ENCODE assay signal across 15 mouse cellular contexts in genomic region chr1:38310076-38310475, GRCm38 (mm10).
"Had no signal": no experiment of that assay in that cellular context is flagged by ENCODE, and none has a peak within 500 bp of the region (broad histone marks: within the 10 kb centered on the region; RNA-seq: fewer than 3 reads in every experiment).

No protein-coding gene starts in this region.

- H3K36me3 ChIP-seq: midbrain, embryonic 13.5 days; midbrain, embryonic 15.5 days; neural tube, embryonic 12.5 days; stomach, embryonic 15.5 days had no signal

- H3K27me3 ChIP-seq: megakaryocyte, embryonic 14.5 days; midbrain, embryonic 13.5 days; midbrain, embryonic 15.5 days; neural tube, embryonic 12.5 days; stomach, embryonic 15.5 days had no signal

- H3K4me1 ChIP-seq: megakaryocyte, embryonic 14.5 days; neural tube, embryonic 12.5 days; stomach, embryonic 15.5 days had no signal

- H3K4me2 ChIP-seq: lung, embryonic 14.5 days; midbrain, embryonic 11.5 days; midbrain, embryonic 13.5 days; midbrain, embryonic 15.5 days; neural tube, embryonic 12.5 days; stomach, embryonic 15.5 days had no signal

- ATAC-seq: midbrain, embryonic 13.5 days; midbrain, embryonic 15.5 days had no signal

- H3K9ac ChIP-seq: lung, embryonic 14.5 days; midbrain, embryonic 13.5 days; midbrain, embryonic 15.5 days; neural tube, embryonic 12.5 days; stomach, embryonic 15.5 days had no signal

- H3K27ac ChIP-seq: midbrain, embryonic 13.5 days; midbrain, embryonic 15.5 days; neural tube, embryonic 12.5 days; stomach, embryonic 15.5 days; stomach, postnatal 0 days had no signal

- H3K4me3 ChIP-seq: megakaryocyte, embryonic 14.5 days; midbrain, embryonic 13.5 days; midbrain, embryonic 15.5 days; neural tube, embryonic 12.5 days; stomach, embryonic 15.5 days had no signal

- H3K9me3 ChIP-seq: midbrain, embryonic 13.5 days; midbrain, embryonic 15.5 days; neural tube, embryonic 12.5 days; stomach, embryonic 15.5 days had no signal

- DNase-seq: lung, adult 18-20 months; lung, embryonic 14.5 days; lung, postnatal 10 days; lung, postnatal 4 days; right cerebral cortex, postnatal 14 days; thymus, adult 2 months; thymus, postnatal 25 days; thymus, postnatal 4 days had no signal
